Mouse (Mus musculus) brain, embryonic 14.5 days (tissue): Measurements from ENCODE around the gene Map3k13. TPM values are rescaled to one million over a fixed set of nuclear protein-coding genes. Genes with fewer than 3 reads are reported as not detected.
A peak's percentile ranks its signal among the peaks of the same experiment; 100 is the strongest.
"Not testable (repeated sequence)": the region's sequence is repeated elsewhere in the genome, so short reads cannot be mapped to it uniquely, and the experiment has no call there.

Source experiments
- DNase-seq: peaks from one replicate; pipeline ENCODE4 v3.0.0-alpha.2; 2011; ENCODE audit warnings: low read depth
- CTCF ChIP-seq: fragments of 200-500 bp; IDR thresholded peaks from 2 replicates; pipeline ENCODE4 v1.5.1; 2012; ENCODE audit warnings: inconsistent platforms, mild to moderate bottlenecking, moderate library complexity, borderline replicate concordance; ENCODE audit not compliant: insufficient read depth, insufficient read length; ENCODE audit errors: extremely low read depth
- POLR2A ChIP-seq: fragments of 200-500 bp; IDR thresholded peaks from 2 replicates; pipeline ENCODE4 v1.6.1; 2012; ENCODE audit warnings: mild to moderate bottlenecking, inconsistent platforms, borderline replicate concordance; ENCODE audit not compliant: poor library complexity, insufficient read depth, insufficient read length, severe bottlenecking; ENCODE audit errors: extremely low read depth
- polyA plus RNA-seq: library from polyadenylated mRNA; depleted of rRNA; stranded (reverse); fragments of >200 nt; gene quantifications from 2 replicates; pipeline ENCODE4 v1.2.3, GENCODE M21; 2012

Map3k13 gene
- polyA plus RNA-seq, 1 experiment = 13.2 TPM

DNA sequence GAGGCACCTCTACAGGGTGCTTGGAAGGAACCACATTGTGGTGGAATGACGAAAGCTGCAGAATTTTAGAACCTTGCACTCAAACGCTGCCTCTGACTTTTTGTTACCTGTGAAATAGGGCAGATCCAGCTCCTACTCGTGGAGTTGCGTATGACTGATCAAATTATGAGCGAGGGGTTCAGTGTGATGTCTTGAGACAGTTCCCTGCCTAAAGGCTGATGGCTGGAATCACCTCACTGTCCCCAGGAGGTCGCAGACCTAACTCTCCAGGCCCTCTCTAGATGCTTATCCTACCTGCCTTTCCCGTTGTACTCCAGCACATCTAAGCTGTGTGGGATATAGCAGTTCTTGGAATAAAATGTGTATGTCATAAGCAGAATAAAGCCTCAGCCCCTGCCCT lies 111.8 kb downstream of the Map3k13 start:
- DNase-seq = no peak
- TF ChIP-seq CTCF = no peak
- no peak for TF ChIP-seq POLR2A

DNA sequence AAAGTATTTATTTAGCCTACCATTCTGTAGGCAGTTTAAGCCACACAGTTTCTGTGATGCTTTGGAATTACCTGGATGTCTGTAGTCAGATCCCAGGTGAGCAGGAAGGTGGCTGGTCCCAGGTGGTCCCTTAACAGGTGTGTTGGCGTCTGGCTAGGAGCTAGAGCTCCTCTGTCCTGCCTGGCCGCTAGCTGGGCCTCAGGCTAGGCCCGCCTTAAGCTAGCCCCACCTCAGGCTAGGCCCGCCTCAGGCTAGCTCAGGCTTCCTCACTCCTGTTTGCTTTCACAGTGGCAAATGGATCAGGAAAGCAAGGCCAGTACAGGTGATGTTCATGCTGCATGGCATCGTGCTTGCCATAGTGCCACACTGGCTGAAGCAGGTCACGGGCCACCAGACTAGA lies 112.8 kb downstream of the Map3k13 start:
- TF ChIP-seq CTCF (no peak), POLR2A (no peak)
- DNase-seq = no peak

DNA sequence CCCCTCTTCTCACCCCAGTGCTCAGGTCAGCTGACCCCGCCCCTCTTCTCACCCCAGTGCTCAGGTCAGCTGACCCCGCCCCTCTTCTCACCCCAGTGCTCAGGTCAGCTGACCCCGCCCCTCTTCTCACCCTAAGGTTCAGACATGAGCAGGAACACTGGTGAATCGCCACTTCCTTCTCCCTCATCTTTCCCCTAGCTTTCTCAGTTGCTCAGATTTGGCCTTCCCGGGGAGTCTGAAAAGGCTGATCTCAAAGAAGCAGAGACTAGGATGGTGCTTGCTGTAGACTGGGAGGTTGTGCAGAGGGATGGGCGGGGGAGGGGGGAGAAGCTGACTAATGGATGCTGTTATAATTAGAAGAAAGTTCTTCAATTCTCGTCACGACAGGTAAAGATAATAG lies 114.8 kb downstream of the Map3k13 start:
- DNase-seq = not testable (repeated sequence)

DNA sequence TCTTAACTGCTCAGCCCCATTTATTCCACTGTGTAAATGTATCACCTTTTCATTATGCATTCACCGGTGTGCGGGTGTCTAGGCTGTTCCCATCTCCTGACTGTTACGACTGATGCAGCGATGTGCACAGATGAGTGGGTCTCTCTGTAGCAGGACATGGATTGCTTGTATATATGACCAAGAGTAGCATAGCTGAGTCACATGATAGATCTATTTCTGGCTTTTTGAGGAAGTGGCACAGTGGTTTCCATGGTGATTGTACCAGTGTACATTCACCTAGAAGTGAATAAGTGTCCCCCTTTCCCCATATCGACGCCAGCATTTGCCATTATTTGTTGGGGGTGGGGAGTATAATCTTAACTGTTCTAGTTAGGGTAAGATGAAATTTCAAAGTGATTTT lies 119.2 kb downstream of the Map3k13 start:
- TF ChIP-seq CTCF (no peak), POLR2A (no peak)
- peak; percentile 9 for DNase-seq

DNA sequence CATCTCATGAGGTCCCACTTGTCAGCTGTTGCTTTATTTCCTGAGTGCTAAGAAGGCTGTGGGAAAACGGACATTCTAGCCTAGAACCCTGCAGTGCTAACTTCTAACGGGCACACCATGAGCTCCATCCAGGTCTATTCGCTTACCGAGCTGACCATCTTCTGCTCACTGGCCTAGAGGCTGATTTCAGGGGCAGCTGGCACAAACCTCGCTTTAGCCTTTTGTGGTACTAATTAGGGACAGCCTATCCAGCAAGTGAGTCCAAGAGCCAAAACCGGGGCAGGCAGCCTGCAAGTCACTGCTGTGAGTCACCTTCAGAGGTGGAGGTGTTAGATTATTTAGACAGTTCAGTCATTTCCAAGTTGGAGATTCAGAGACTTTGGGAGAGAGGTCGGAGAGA lies 122.5 kb downstream of the Map3k13 start:
- TF ChIP-seq POLR2A (no peak), CTCF (no peak)

DNA sequence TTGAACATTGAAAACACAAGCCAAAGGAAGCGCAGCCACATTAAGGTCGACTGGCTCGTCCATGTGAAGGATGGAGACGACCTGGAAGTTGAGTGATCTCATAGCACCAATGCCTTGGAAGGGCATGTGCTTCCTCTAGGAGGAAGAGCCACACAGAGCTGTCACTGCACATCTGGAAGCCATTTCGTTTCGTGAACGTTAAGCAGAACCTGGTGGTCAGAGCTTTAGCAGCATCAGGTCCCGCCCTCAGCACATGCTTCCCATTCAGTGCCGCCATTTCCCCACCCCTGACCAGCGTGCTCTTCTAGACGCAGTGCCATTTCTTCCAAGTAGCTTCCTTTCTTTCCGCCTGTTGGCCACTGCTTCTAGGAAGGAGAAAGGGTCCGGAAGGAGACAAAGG lies 134.3 kb downstream of the Map3k13 start:
- TF ChIP-seq POLR2A (no peak), CTCF (no peak)
- DNase-seq = no peak

More for the DNA sequence above, 122.5 kb downstream of the Map3k13 start:
- DNase-seq = no peak

DNA sequence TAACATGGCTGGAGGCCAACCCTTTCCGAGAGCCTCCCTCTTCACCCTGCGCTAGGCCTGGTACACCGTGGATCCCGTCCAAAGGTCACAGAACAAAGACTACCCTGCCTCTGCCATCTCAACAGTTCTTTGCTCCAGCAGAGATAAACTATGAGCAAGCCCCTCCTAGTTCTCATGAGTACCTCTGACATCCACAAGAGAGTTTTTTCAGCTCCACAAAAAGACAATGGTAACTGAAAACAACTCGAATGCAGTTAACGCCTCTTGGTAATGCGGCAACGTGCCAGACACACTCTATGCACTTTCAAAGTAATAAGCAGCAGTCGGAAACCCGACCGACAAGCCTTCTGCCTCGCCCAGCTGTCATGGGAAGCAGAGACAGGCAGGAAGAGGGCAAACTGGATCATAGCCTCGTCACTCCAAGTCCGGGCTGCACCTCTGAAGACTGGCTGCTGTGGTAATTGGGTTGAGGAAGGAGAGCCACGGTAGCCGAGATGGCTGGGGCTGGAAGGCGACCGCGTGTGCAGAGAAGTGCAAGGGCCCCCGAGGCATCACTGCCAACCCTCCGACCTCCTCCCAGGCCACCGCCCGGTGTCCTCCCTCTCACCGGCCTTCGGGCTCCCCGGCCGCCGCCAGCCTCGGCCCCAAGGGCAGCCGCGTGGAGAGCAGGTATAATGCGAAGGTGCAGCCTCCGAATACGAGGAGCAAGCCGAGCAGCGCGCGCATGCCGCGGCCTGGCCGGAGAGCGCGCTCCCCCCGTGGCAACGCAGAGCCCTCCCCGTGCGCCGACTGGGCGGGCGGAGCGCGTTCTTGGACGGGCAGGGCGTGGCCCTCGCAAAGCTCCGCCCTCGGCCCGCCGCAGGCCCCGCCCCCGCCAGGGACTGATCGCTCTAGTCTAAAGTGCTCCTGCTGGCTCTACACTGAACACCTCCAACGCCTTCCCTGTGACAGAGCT lies 152.9 kb downstream of the Map3k13 start, which contains the start of gene Tmem41a:
Gene Tmem41a, minus strand, starts transcription at position 792 of the 955 bp plus-strand sequence.
- TF ChIP-seq CTCF (no peak), POLR2A (peak; percentile 72)
- peak; percentile 92 for DNase-seq

DNA sequence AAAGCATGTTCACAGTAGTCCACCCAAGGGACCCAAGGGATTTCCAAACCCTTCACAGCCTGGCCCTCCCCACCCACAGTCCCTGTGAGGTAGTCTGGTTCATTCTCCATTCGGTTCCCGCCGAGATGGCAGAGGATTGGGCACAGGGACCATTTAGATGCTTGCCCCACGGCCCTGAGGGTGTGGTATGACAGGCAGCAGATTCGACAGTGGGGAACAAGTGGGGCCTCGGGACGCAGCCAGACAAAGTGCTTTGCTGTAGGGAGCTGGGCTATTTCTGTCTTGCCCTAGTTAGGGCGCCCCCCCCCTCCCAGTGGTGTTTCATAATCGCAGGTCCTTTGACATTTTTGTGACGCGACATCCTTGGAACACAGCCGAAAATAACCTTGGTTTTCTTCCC lies 161.4 kb downstream of the Map3k13 start:
- DNase-seq = no peak
- TF ChIP-seq POLR2A (no peak), CTCF (no peak)

DNA sequence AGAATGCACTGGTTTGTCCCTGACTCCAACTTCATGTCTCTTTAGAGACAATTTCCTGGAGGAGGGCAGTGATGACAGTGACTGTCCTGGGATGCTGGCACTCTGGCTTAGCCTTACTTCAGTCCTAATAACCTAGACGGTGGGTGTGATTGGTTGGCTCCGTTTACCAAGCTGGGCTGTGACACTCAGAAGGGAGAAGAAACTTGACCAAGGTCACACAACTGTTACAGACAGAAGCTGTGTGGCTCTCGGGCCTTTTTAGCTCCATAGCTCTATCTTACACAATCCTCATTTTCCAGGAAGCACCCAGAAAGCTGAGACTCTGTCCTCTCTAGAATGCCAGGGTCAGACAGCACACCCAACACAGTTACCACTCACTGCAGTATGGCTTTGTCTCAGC lies 171.4 kb downstream of the Map3k13 start:
- TF ChIP-seq CTCF = no peak
- no peak for TF ChIP-seq POLR2A
- DNase-seq = no peak

DNA sequence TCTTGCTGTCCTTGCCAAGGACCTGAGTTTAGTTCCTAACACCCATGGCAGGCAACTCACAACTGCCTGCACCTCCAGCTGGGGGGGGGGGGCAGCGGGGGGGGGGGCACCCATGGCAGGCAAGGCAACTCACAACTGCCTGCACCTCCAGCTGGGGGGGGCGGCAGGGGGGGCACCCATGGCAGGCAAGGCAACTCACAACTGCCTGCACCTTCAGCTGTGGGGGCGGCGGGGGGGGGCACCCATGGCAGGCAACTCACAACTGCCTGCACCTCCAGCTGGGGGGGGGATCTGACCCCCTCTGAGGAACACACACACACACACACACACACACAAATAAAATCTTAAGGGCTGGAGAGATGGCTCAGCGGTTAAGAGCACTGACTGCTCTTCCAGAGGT lies 175.7 kb downstream of the Map3k13 start:
- no peak for DNase-seq
- TF ChIP-seq POLR2A (no peak), CTCF (no peak)

DNA sequence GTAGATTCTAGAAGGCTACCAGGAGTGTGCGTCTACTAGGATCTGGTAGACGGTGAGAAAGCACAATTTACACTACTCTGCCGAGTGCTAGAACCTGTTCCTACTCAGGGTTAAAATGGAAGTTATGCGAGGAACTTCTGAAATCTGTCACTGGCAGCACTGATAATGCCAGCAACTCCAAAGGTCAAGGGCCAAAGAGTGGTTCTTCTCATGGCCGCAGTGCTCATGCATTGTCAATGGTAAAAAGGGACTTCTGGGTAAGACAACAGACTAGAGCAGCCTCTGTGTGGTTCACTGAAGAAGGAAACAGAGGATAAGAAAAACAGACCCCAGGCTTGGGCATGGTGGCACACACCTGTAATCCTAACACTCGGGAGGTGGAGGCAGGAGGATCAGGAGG lies 176.4 kb downstream of the Map3k13 start:
- DNase-seq = no peak
- no peak for TF ChIP-seq POLR2A
- no peak for TF ChIP-seq CTCF

DNA sequence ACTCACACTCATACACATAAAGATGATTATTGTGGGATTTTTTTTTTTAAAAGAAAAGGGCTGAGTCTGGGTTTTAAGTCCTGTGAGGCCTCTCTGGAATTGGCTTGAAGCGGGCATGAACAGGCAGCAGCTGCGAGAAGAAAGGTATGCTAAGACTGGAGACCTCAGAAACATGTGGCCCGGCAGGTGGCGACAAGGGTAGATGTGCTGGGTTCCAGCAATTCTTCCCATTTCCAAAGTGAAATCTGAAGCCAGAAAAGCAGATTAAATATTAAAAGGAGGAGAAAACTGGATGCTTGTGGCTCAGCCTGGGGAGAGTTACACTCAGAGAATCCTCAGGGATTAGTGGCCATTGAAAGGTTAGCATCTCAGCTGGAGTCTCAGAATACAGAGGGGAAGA lies 177.3 kb downstream of the Map3k13 start:
- DNase-seq = no peak
- TF ChIP-seq CTCF (no peak), POLR2A (no peak)

DNA sequence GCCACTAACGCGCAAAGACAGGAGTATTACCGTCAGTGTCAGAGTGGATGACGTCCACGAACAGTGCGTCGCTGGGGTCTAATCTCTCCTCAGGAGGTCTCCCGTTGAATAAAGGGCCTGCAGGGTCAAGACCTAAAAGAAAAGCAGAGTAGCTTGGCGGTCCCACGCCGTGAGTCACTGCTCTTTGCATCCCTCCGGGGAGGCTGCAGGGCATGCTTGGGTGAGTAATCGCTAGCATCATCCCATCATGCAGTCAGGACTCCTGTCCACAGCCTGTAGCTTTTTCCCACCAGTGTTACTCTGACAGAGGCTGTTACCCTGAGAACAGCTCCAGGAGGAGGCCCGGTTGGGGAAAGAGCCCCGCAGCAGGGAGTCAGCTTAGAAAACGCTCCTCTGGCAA lies 182.1 kb downstream of the Map3k13 start:
- DNase-seq = peak; percentile 22
- TF ChIP-seq POLR2A = no peak
- no peak for TF ChIP-seq CTCF
